Mouse (Mus musculus) bone marrow, adult 2 months (tissue): ENCODE data around the gene 4930402H24Rik. TPM values are rescaled to one million over a fixed set of nuclear protein-coding genes. Genes with fewer than 3 reads are reported as not detected.

Experiments used
- H3K27ac ChIP-seq: fragments of 200-500 bp; 2 replicates; pipeline ENCODE4 v1.5.1; 2012; ENCODE audit warnings: low read depth, mild to moderate bottlenecking, control low read depth, inconsistent platforms, low read length; ENCODE audit not compliant: control insufficient read depth, poor library complexity, insufficient read depth
- H3K4me1 ChIP-seq: fragments of 200-500 bp; 2 replicates; pipeline ENCODE4 v1.6.1; 2011; ENCODE audit warnings: low read length; ENCODE audit not compliant: control insufficient read depth, insufficient read depth
- H3K4me3 ChIP-seq: fragments of 200-500 bp; replicated peaks from 2 replicates; pipeline ENCODE3; 2011; ENCODE audit warnings: mild to moderate bottlenecking, low read depth, low read length, control low read depth; ENCODE audit not compliant: control insufficient read depth
- CTCF ChIP-seq: fragments of 200-500 bp; IDR thresholded peaks from 2 replicates; pipeline ENCODE4 v1.5.1; 2011; ENCODE audit warnings: low read length, control low read depth; ENCODE audit not compliant: control insufficient read depth, insufficient read depth
- POLR2A ChIP-seq: fragments of 200-500 bp; IDR thresholded peaks from 2 replicates; pipeline ENCODE4 v1.6.1; 2011; ENCODE audit warnings: low read depth, mild to moderate bottlenecking, control low read depth, low read length, borderline replicate concordance; ENCODE audit not compliant: control insufficient read depth
- WGBS: fragments of 180-500 bp; shearing (Covaris S2); methylation state at CpG from one replicate; pipeline ENCODE4 v1.1.7; 2018; 5-methylcytosine and 5-hydroxymethylcytosine counted together
- polyA plus RNA-seq: library from polyadenylated mRNA; stranded (reverse); fragments of >200 nt; gene quantifications from 2 replicates; pipeline ENCODE4 v1.2.4, GENCODE M21; 2011; ENCODE audit warnings: low replicate concordance; ENCODE audit not compliant: missing spikeins, insufficient read depth, insufficient read length

The 4930402H24Rik gene
- polyA plus RNA-seq, 1 experiment: 26.6 TPM

- Histone ChIP-seq H3K27ac (no peak overlapping the region), H3K4me1 (no peaks in the 10 kb centered on the region), H3K4me3 (no peak overlapping the region)
- TF ChIP-seq CTCF (no peak), POLR2A (no peak)
- WGBS: 93% methylated on average over 6 of the region's 6 CpGs
Observed at GRCm38 (mm10) chr2:130679899-130680298, 226.3 kb downstream of the 4930402H24Rik start.

GRCm38 (mm10) chr2:130679154-130679553 lies 227.1 kb downstream of the 4930402H24Rik start:
- TF ChIP-seq POLR2A (no peak), CTCF (no peak)
- WGBS: 92% methylated on average over 12 of the region's 12 CpGs
- Histone ChIP-seq H3K4me3 (no peak overlapping the region), H3K27ac (no peak overlapping the region), H3K4me1 (no peaks in the 10 kb centered on the region)

GRCm38 (mm10) chr2:130677211-130677610 lies 229.0 kb downstream of the 4930402H24Rik start:
- H3K4me1 ChIP-seq: no peaks in the 10 kb centered on the region
- WGBS: 83% methylated on average over 10 of the region's 10 CpGs
- H3K27ac ChIP-seq: no peak overlapping the region
- no peak overlapping the region for H3K4me3 ChIP-seq
- TF ChIP-seq CTCF: no peak
- no peak for TF ChIP-seq POLR2A

GRCm38 (mm10) chr2:130667559-130667958 lies 238.6 kb downstream of the 4930402H24Rik start, which contains the start of gene Itpa:
TSS of gene Itpa (plus strand) at chr2:130667610.
- under 1% methylated on average over 31 of the region's 31 CpGs for WGBS
- peak within 1 kb of the TSS; percentile 80 for H3K27ac ChIP-seq
- H3K4me1 ChIP-seq: peaks cover 4% of the 10 kb centered on the region; the same call in 1 of the 2 replicates
- TF ChIP-seq CTCF (peak; percentile 51), POLR2A (peak; percentile 30; the same call in 1 of the 2 replicates)
- H3K4me3 ChIP-seq: peak within 1 kb of the TSS; percentile 96

- Histone ChIP-seq H3K27ac (peak within 1 kb of the TSS; percentile 95), H3K4me1 (peaks cover 3% of the 10 kb centered on the region; the same call in 1 of the 2 replicates), H3K4me3 (peak within 1 kb of the TSS; percentile 75)
- under 1% methylated on average over 40 of the region's 40 CpGs for WGBS
- TF ChIP-seq POLR2A (peak; percentile 80; the same call in 1 of the 2 replicates), CTCF (0 out of 2 replicates have a peak, but pooled peaks have one; percentile 5)
Observed at GRCm38 (mm10) chr2:130664102-130664701, 242.0 kb downstream of the 4930402H24Rik start, which contains the start of gene Ddrgk1. TSS of gene Ddrgk1 (minus strand) at chr2:130664659.

GRCm38 (mm10) chr2:130663342-130663741 lies 242.9 kb downstream of the 4930402H24Rik start:
- H3K27ac ChIP-seq: no peak overlapping the region
- TF ChIP-seq CTCF (no peak), POLR2A (no peak)
- peaks cover 2% of the 10 kb centered on the region; the same call in 1 of the 2 replicates for H3K4me1 ChIP-seq
- WGBS: 90% methylated on average over 11 of the region's 11 CpGs
- H3K4me3 ChIP-seq: no peak overlapping the region

GRCm38 (mm10) chr2:130658530-130658929 lies 247.7 kb downstream of the 4930402H24Rik start:
- WGBS: 92% methylated on average over 10 of the region's 10 CpGs
- Histone ChIP-seq H3K27ac (no peak overlapping the region), H3K4me3 (no peak overlapping the region), H3K4me1 (no peaks in the 10 kb centered on the region)
- no peak for TF ChIP-seq POLR2A
- TF ChIP-seq CTCF: no peak

- TF ChIP-seq POLR2A (no peak), CTCF (no peak)
- Histone ChIP-seq H3K4me1 (no peaks in the 10 kb centered on the region), H3K27ac (no peak overlapping the region), H3K4me3 (no peak overlapping the region)
- 75% methylated on average over 6 of the region's 6 CpGs for WGBS
Observed at GRCm38 (mm10) chr2:130657541-130657940, 248.7 kb downstream of the 4930402H24Rik start.
